Mouse (Mus musculus) adrenal gland (tissue): ENCODE results near the gene Ccdc7b.
"Not testable (repeated sequence)": the region's sequence is repeated elsewhere in the genome, so short reads cannot be mapped to it uniquely, and the experiment has no call there.

Experiments
- intact Hi-C: fragments of 180-260 bp; cut with DNase I; formaldehyde crosslinking; loops from one replicate; pipeline ENCODE4 v1.15.1; 2025
- long read RNA-seq, 2 experiments: library from polyadenylated mRNA; unstranded; transcript quantifications; one replicate each; pipeline ENCODE4 v2.0.0; 2020; ENCODE audit warnings: borderline replicate concordance in 1 of 2; ENCODE audit not compliant: insufficient replicate concordance in 1 of 2

Ccdc7b gene
- long read RNA-seq, experiment 1, result 0 reads
- long read RNA-seq, experiment 2, result 0 reads

DNA sequence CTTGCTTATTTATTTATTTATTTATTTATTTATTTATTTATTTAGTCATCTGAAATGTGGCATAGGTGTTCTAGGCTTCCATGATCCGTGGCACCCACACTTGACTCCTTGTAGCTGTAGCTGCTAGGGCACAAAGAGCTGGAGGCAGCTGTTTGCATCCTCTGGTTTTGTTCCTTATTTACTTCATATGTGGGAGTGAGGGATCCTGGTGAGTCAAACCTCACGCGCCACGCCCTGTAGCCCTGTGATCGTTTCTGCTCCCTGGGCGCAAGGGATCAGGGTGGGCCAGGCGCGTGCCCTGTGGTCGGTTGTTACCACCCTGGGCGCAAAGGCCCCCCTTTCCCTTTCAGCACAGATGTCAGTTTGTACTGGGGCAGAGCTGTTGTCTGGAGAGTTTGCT is at the start of gene Ccdc7b:
Gene Ccdc7b, plus strand, starts transcription at position 301 of the 400 bp plus-strand sequence.
- intact Hi-C loops, result not testable (repeated sequence)

DNA sequence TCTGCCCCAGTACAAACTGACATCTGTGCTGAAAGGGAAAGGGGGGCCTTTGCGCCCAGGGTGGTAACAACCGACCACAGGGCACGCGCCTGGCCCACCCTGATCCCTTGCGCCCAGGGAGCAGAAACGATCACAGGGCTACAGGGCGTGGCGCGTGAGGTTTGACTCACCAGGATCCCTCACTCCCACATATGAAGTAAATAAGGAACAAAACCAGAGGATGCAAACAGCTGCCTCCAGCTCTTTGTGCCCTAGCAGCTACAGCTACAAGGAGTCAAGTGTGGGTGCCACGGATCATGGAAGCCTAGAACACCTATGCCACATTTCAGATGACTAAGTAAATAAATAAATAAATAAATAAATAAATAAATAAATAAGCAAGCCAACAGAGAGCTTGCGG is 1.5 kb upstream of the Ccdc7b start, which contains the start of gene Ccdc7a:
Gene Ccdc7a, minus strand, starts transcription at position 101 of the 400 bp plus-strand sequence.
- intact Hi-C loops, result not testable (repeated sequence)

DNA sequence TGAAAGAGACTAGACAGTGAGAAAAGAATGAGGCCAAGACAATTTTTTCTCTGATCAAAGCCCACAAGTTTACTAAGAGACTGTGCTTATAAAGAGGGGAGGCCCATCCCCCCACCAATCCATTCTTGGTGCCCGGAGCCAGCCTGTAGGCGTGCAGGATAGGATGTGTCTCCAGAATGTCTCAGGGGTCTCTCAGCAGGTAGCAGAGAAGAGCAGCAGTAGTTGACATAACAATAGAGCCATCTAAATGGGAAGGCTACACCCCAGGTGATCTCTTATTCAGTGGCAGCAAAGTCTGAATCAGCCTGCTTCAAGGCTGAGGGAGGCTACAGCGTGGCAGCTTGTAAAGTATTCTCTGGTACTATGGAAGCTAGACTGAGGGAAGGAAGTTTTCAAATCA is 48.8 kb downstream of the Ccdc7b start:
- intact Hi-C loops, result not testable (repeated sequence)

DNA sequence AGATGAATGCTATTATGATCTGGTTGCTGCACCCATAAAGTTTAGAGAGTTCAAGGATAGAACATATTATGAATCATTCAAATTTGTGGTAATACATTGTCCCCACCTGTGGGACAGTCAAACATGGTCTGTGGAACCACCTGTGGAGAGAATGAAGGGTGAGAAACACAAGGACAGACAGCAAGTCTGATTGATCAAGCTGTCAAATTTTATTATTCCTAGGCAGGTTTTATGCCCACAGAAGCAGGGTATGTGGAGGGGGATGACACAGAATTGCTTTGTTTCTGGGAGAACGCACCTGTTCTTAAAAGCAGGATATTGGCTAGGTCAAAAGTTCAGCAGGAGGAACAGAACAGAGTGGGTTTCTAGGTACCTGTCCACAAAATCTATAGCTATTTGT is 64.6 kb downstream of the Ccdc7b start, which contains the start of gene Gm10999:
Gene Gm10999, minus strand, starts transcription at position 101 of the 400 bp plus-strand sequence.
- intact Hi-C loops, result no loop called here

DNA sequence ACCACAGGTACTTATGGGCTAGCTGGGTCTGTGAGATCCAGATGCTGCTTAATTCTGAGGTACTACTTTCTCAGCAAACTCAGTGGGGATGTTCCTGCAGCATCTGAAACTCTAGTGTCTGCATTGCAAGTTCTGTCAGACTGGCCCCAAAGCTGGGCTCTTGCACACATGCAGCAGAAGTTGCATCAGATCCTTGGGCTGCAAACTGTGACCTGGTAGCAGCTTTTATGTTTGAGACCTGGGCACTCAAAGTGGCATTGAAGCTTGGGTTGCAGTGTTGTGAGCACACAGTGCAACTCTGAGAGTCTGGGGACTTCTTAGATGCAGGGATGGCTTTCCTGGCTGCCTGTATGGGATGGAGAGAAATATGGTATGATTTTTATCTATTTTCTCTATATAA is 66.5 kb downstream of the Ccdc7b start:
- intact Hi-C loops, result no loop called here
